Mouse (Mus musculus) midbrain, embryonic 15.5 days (tissue): ENCODE data around the gene Sorcs2. TPM values are rescaled to one million over a fixed set of nuclear protein-coding genes. Genes with fewer than 3 reads are reported as not detected.

Experiments used
- ATAC-seq: fragments of 200-750 bp; cut with Nextera tagmentation; replicated peaks from 2 replicates; pipeline ENCODE4 v1.8.0; 2017; ENCODE audit warnings: moderate TSS enrichment
- H3K27ac ChIP-seq: fragments of 300-500 bp; sonication (generic); 2 replicates; pipeline ENCODE4 v1.5.1; 2015; ENCODE audit warnings: mild to moderate bottlenecking, inconsistent platforms
- H3K27me3 ChIP-seq: fragments of 300-500 bp; sonication (generic); replicated peaks from 2 replicates; pipeline ENCODE4 v1.6.1; 2015; ENCODE audit warnings: inconsistent platforms
- H3K36me3 ChIP-seq: fragments of 300-500 bp; sonication (generic); replicated peaks from 2 replicates; pipeline ENCODE4 v1.6.1; 2015; ENCODE audit warnings: inconsistent platforms
- H3K4me1 ChIP-seq: fragments of 300-500 bp; sonication (generic); 2 replicates; pipeline ENCODE4 v1.6.1; 2015; ENCODE audit warnings: inconsistent platforms
- H3K4me2 ChIP-seq: fragments of 300-500 bp; sonication (generic); 2 replicates; pipeline ENCODE4 v1.6.1; 2015; ENCODE audit warnings: inconsistent platforms, mild to moderate bottlenecking, moderate library complexity
- H3K4me3 ChIP-seq: fragments of 300-500 bp; sonication (generic); 2 replicates; pipeline ENCODE4 v1.5.1; 2015; ENCODE audit warnings: mild to moderate bottlenecking, inconsistent platforms
- H3K9ac ChIP-seq: fragments of 300-500 bp; sonication (generic); 2 replicates; pipeline ENCODE4 v1.6.1; 2015; ENCODE audit warnings: mild to moderate bottlenecking, inconsistent platforms
- H3K9me3 ChIP-seq: fragments of 300-500 bp; sonication (generic); 2 replicates; pipeline ENCODE4 v1.6.1; 2016; ENCODE audit warnings: inconsistent platforms
- WGBS: fragments of 180-500 bp; shearing (Covaris S2); methylation state at CpG from one replicate; pipeline ENCODE4 v1.1.7; 2015; ENCODE audit warnings: mixed read lengths; 5-methylcytosine and 5-hydroxymethylcytosine counted together
- polyA plus RNA-seq: library from polyadenylated mRNA; unstranded; fragments of >200 nt; fragmentation: Nextera tagmentation; extraction: Ambion mirVana; gene quantifications from 2 replicates; pipeline ENCODE4 v1.2.1, GENCODE M21; 2015

Gene Sorcs2
- polyA plus RNA-seq, 1 experiment from 2014 or later = 21.9 TPM

DNA sequence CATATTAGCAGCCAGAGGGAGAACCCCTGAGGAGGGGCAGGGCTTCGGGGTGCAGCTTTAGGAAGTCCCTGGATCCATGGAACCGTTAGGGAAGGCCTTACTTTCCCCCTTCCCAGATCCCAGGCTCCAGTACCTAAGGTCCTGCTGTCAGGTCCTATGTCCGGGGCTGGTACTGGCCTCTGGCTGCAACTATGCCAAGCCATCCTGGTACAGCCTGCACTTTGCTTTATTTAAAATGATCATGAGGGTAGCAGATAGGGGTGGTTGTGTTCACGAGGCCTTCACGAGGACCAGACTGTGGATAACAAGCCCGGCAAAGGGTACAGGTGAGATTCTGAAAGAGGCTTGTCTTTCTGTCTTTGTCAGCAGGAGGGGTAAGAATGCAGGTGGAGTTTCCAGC, 285.2 kb downstream of the Sorcs2 start:
- no peak overlapping the region for H3K4me3 ChIP-seq
- no peaks in the 10 kb centered on the region for H3K9me3 ChIP-seq
- H3K9ac ChIP-seq = no peak overlapping the region
- no peaks in the 10 kb centered on the region for H3K27me3 ChIP-seq
- H3K36me3 ChIP-seq = no peaks in the 10 kb centered on the region
- no peak for ATAC-seq
- no peak overlapping the region for H3K4me2 ChIP-seq
- H3K4me1 ChIP-seq = peaks cover 26% of the 10 kb centered on the region
- WGBS = 74% methylated on average over 6 of the region's 6 CpGs
- no peak overlapping the region for H3K27ac ChIP-seq

- 76% methylated on average over 3 of the region's 3 CpGs for WGBS
- no peak for ATAC-seq
- H3K27ac ChIP-seq = no peak overlapping the region
- no peaks in the 10 kb centered on the region for H3K9me3 ChIP-seq
- peaks cover 17% of the 10 kb centered on the region for H3K4me1 ChIP-seq
- H3K36me3 ChIP-seq = no peaks in the 10 kb centered on the region
- H3K4me3 ChIP-seq = no peak overlapping the region
- H3K9ac ChIP-seq = no peak overlapping the region
- H3K4me2 ChIP-seq = no peak overlapping the region
- H3K27me3 ChIP-seq = no peaks in the 10 kb centered on the region
Measured at GRCm38 (mm10) chr5:36111516-36111915, 286.4 kb downstream of the Sorcs2 start.

- Histone ChIP-seq H3K4me2 (no peak overlapping the region), H3K4me3 (no peak overlapping the region), H3K36me3 (no peaks in the 10 kb centered on the region), H3K27ac (peak overlapping the region; percentile 37), H3K9ac (no peak overlapping the region), H3K4me1 (peaks cover 9% of the 10 kb centered on the region), H3K27me3 (no peaks in the 10 kb centered on the region), H3K9me3 (no peaks in the 10 kb centered on the region)
- 48% methylated on average over 4 of the region's 4 CpGs for WGBS
- ATAC-seq = peak; percentile 69
Measured at GRCm38 (mm10) chr5:36108339-36108887, 289.5 kb downstream of the Sorcs2 start.

GRCm38 (mm10) chr5:36103483-36103882, 294.5 kb downstream of the Sorcs2 start:
- no peak overlapping the region for H3K4me3 ChIP-seq
- ATAC-seq = no peak
- 88% methylated on average over 2 of the region's 2 CpGs for WGBS
- H3K4me2 ChIP-seq = no peak overlapping the region
- H3K4me1 ChIP-seq = peaks cover 4% of the 10 kb centered on the region
- H3K36me3 ChIP-seq = no peaks in the 10 kb centered on the region
- no peak overlapping the region for H3K27ac ChIP-seq
- H3K9me3 ChIP-seq = no peaks in the 10 kb centered on the region
- H3K27me3 ChIP-seq = no peaks in the 10 kb centered on the region
- no peak overlapping the region for H3K9ac ChIP-seq

- 50% methylated on average over 10 of the region's 10 CpGs for WGBS
- Histone ChIP-seq H3K9ac (no peak overlapping the region), H3K27me3 (no peaks in the 10 kb centered on the region), H3K36me3 (no peaks in the 10 kb centered on the region), H3K27ac (no peak overlapping the region), H3K4me1 (peaks cover 5% of the 10 kb centered on the region; the same call in 1 of the 2 replicates), H3K9me3 (no peaks in the 10 kb centered on the region), H3K4me3 (no peak overlapping the region), H3K4me2 (no peak overlapping the region)
- no peak for ATAC-seq
Measured at GRCm38 (mm10) chr5:36101129-36101528, 296.8 kb downstream of the Sorcs2 start.

DNA sequence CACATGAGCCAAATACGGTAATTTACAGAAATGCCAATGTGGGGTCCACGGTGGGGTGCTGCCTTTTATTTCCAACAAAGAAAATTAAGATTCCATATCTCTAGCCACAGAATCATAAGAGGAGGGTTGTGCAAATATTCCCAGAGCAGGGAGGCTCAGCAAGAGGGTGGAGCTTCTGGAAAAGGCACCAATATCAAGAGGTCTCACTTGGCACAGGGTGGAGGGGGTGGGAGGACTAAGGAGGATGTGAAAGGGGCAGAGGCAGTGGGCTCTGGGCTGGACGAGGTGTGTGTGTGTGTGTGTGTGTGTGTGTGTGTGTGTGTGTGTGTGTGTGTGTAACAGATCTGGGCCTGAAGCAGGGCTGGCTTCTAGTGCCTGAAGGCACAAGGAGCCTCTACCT, 297.5 kb downstream of the Sorcs2 start:
- 68% methylated on average over 3 of the region's 3 CpGs for WGBS
- H3K27me3 ChIP-seq = no peaks in the 10 kb centered on the region
- ATAC-seq = no peak
- H3K4me3 ChIP-seq = no peak overlapping the region
- H3K4me1 ChIP-seq = peaks cover 11% of the 10 kb centered on the region; the same call in 1 of the 2 replicates
- no peaks in the 10 kb centered on the region for H3K36me3 ChIP-seq
- no peak overlapping the region for H3K4me2 ChIP-seq
- no peak overlapping the region for H3K9ac ChIP-seq
- no peak overlapping the region for H3K27ac ChIP-seq
- H3K9me3 ChIP-seq = no peaks in the 10 kb centered on the region

DNA sequence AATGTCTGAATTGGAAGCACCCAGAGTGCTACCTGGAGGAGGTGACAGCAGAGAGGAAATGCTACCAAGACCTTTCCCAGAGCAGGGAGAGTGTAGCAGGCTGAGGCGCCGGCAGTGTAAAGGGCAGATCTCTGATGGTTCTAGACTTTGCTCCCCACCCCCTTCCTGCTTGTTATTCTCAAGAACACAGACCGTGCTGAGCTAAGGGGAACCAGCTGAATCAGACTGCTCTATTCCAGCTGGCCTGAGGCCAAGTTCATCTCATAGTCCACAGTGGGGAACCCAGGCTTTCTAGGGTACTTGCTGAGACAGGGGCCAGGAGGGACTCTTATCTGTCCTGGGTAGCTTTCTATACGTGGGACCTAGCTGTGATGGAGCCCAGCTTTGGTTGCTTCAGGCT, 298.3 kb downstream of the Sorcs2 start:
- 61% methylated on average over 4 of the region's 4 CpGs for WGBS
- H3K36me3 ChIP-seq = no peaks in the 10 kb centered on the region
- no peaks in the 10 kb centered on the region for H3K9me3 ChIP-seq
- H3K9ac ChIP-seq = no peak overlapping the region
- ATAC-seq = no peak
- H3K27ac ChIP-seq = no peak overlapping the region
- peaks cover 11% of the 10 kb centered on the region; the same call in 1 of the 2 replicates for H3K4me1 ChIP-seq
- no peak overlapping the region for H3K4me3 ChIP-seq
- H3K27me3 ChIP-seq = no peaks in the 10 kb centered on the region
- H3K4me2 ChIP-seq = no peak overlapping the region

GRCm38 (mm10) chr5:36096046-36096445, 301.9 kb downstream of the Sorcs2 start:
- H3K4me3 ChIP-seq = no peak overlapping the region
- ATAC-seq = no peak
- WGBS = 81% methylated on average over 8 of the region's 8 CpGs
- no peak overlapping the region for H3K9ac ChIP-seq
- H3K4me2 ChIP-seq = no peak overlapping the region
- 0 out of 2 replicates have a peak overlapping the region, but pooled peaks have one; percentile 50 for H3K27ac ChIP-seq
- H3K27me3 ChIP-seq = no peaks in the 10 kb centered on the region
- peaks cover 11% of the 10 kb centered on the region; the same call in 1 of the 2 replicates for H3K4me1 ChIP-seq
- H3K9me3 ChIP-seq = no peaks in the 10 kb centered on the region
- H3K36me3 ChIP-seq = no peaks in the 10 kb centered on the region

- H3K4me1 ChIP-seq = peaks cover 9% of the 10 kb centered on the region
- no peak overlapping the region for H3K4me2 ChIP-seq
- H3K9ac ChIP-seq = no peak overlapping the region
- 84% methylated on average over 7 of the region's 7 CpGs for WGBS
- ATAC-seq = no peak
- H3K36me3 ChIP-seq = no peaks in the 10 kb centered on the region
- H3K4me3 ChIP-seq = no peak overlapping the region
- no peaks in the 10 kb centered on the region for H3K9me3 ChIP-seq
- no peak overlapping the region for H3K27ac ChIP-seq
- no peaks in the 10 kb centered on the region for H3K27me3 ChIP-seq
Measured at GRCm38 (mm10) chr5:36090036-36090435, 307.9 kb downstream of the Sorcs2 start.

- H3K4me1 ChIP-seq = peaks cover 9% of the 10 kb centered on the region
- no peaks in the 10 kb centered on the region for H3K9me3 ChIP-seq
- no peak overlapping the region for H3K4me3 ChIP-seq
- no peaks in the 10 kb centered on the region for H3K36me3 ChIP-seq
- H3K4me2 ChIP-seq = no peak overlapping the region
- no peak for ATAC-seq
- H3K9ac ChIP-seq = no peak overlapping the region
- no peaks in the 10 kb centered on the region for H3K27me3 ChIP-seq
- WGBS = 93% methylated on average over 2 of the region's 2 CpGs
- H3K27ac ChIP-seq = 0 out of 2 replicates have a peak overlapping the region, but pooled peaks have one; percentile 29
Measured at GRCm38 (mm10) chr5:36089243-36089642, 308.7 kb downstream of the Sorcs2 start.

- Histone ChIP-seq H3K4me1 (peaks cover 30% of the 10 kb centered on the region), H3K4me2 (no peak overlapping the region), H3K4me3 (no peak overlapping the region), H3K27ac (no peak overlapping the region), H3K9me3 (no peaks in the 10 kb centered on the region), H3K9ac (no peak overlapping the region), H3K36me3 (no peaks in the 10 kb centered on the region), H3K27me3 (no peaks in the 10 kb centered on the region)
- no peak for ATAC-seq
- WGBS = 80% methylated on average over 5 of the region's 5 CpGs
Measured at GRCm38 (mm10) chr5:36086931-36087330, 311.0 kb downstream of the Sorcs2 start.

DNA sequence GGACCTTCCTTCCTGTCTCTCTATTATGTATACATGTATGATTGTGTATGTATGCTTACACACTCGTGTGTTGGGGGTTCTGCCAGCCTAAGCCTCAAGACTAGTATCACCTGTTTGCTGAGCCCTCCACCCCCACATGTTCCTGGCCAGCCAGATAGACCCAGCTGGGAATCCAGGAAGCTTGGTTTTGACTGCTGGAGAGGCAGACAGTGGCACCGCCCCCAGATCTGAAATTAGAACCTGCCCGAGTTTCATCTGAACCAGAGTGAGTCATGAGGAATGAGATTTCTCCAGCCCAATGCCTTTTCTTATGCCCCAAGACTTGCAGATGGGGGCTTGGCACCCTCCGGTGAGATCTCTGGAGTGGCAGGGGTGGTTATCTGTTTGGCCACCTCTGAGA, 312.3 kb downstream of the Sorcs2 start:
- peaks cover 38% of the 10 kb centered on the region for H3K4me1 ChIP-seq
- H3K36me3 ChIP-seq = no peaks in the 10 kb centered on the region
- no peak overlapping the region for H3K27ac ChIP-seq
- no peak overlapping the region for H3K9ac ChIP-seq
- no peak overlapping the region for H3K4me2 ChIP-seq
- no peaks in the 10 kb centered on the region for H3K9me3 ChIP-seq
- WGBS = 80% methylated on average over 4 of the region's 4 CpGs
- H3K27me3 ChIP-seq = no peaks in the 10 kb centered on the region
- ATAC-seq = no peak
- H3K4me3 ChIP-seq = no peak overlapping the region

DNA sequence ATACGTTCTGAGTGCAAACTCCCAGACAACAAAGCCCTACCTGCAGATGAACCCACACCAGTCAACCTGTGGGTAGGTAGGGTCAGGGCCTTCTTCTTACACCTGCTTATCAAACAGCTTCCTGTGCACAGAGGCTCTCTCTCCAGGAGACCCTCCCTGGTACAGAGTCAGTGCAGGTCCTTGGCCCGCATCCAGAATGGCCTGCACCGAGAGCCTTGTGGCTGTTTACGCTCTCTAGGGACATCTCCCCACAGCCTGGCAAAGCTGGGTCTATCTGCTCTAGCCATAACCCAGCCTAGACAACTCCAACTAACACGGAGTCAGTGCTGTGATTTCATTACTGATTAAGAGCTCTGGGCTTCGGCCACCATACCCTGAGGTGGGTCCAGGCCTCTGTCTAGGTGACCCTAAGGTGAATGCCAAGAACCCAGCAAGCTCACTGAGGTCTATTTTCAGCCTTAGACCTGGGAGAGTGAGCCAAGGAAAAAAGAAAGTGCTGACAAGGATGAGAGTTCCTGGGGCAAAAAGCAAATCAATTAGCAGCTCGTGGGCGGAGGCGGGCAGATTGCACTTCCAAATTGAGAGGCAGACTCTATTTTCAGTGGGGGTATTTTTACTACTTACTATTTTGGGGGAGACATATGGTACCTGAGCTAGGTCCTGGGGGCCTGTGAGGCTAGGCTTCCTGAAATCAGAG, 313.9 kb downstream of the Sorcs2 start:
- Histone ChIP-seq H3K4me1 (peaks cover 37% of the 10 kb centered on the region), H3K27me3 (no peaks in the 10 kb centered on the region), H3K4me3 (no peak overlapping the region), H3K4me2 (no peak overlapping the region), H3K27ac (no peak overlapping the region), H3K36me3 (no peaks in the 10 kb centered on the region), H3K9me3 (no peaks in the 10 kb centered on the region), H3K9ac (no peak overlapping the region)
- ATAC-seq = no peak
- 89% methylated on average over 9 of the region's 9 CpGs for WGBS
